Mouse (Mus musculus): ENCODE data around the gene Specc1. TPM values are rescaled to one million over a fixed set of nuclear protein-coding genes. Genes with fewer than 3 reads are reported as not detected.

Gene Specc1
- 3.2 and 3.9 TPM in 2 replicates for polyA plus RNA-seq (2012)

GRCm38 (mm10) chr11:61956572-61957295, at the start of gene Specc1:
Specc1 (plus strand) TSS chr11:61956763.

GRCm38 (mm10) chr11:61930098-61930517, 26.5 kb upstream of the Specc1 start, which contains the start of gene Akap10:
Akap10 (minus strand) TSS chr11:61930252.

GRCm38 (mm10) chr11:62248401-62249244, 292.1 kb downstream of the Specc1 start, which contains the start of gene Adora2b:
Adora2b (plus strand) TSS chr11:62248984.

Other genes with a start within 250 kb of the Specc1 start
- not detected in 2 replicates for gene Slc5a10, start 235.9 kb upstream of the Specc1 start, polyA plus RNA-seq (2012)
- gene Prpsap2, start 194.7 kb upstream of the Specc1 start, polyA plus RNA-seq (2012), result 18.9 and 20.7 TPM in 2 replicates
- gene Ulk2, start 101.7 kb upstream of the Specc1 start, polyA plus RNA-seq (2012), result 4.4 and 5.0 TPM in 2 replicates
- 28.7 and 34.9 TPM in 2 replicates for gene Akap10, start 26.5 kb upstream of the Specc1 start, polyA plus RNA-seq (2012)

Measured in megakaryocyte-erythroid progenitor cell, adult 5 weeks (primary cell).